ENCODE assay signal across 8 mouse cellular contexts in genomic region chr13:52977757-52978156, GRCm38 (mm10). TPM values are rescaled to one million over a fixed set of nuclear protein-coding genes. Genes with fewer than 3 reads are reported as not detected.
DNase-seq lines count a peak whose midpoint lies in the region; ATAC-seq and TF ChIP-seq lines count a peak whose summit lies in the region.

No protein-coding gene starts in this region.

- H3K36me3 ChIP-seq in liver, embryonic 13.5 days, result no peaks in the 10 kb centered on the region
- H3K36me3 ChIP-seq in stomach, postnatal 0 days (ENCODE audit: control insufficient read depth, insufficient read depth, low read length), result no peaks in the 10 kb centered on the region

- H3K9ac ChIP-seq in liver, embryonic 13.5 days, result no peak overlapping the region
- H3K9ac ChIP-seq in stomach, postnatal 0 days (ENCODE audit: low read length), result peak overlapping the region; percentile 74

- peak overlapping the region; percentile 97 for H3K4me3 ChIP-seq in gastrocnemius, adult 2 months
- H3K4me3 ChIP-seq in liver, embryonic 13.5 days (replicated peaks), result no peak overlapping the region
- H3K4me3 ChIP-seq in stomach, postnatal 0 days (ENCODE audit: low read depth, low read length), result peak overlapping the region; percentile 59; the same call in 1 of the 2 replicates

- intact Hi-C loops in gastrocnemius, adult 2 months (cut with DNase I), result loop anchor here (2.0 to 5.0 kb wide), 2 partner anchors 49 to 95 kb away; partner anchors contain the start of gene Auh

- peaks cover 54% of the 10 kb centered on the region for H3K4me1 ChIP-seq in liver, embryonic 13.5 days (replicated peaks)
- H3K4me1 ChIP-seq in stomach, postnatal 0 days (replicated peaks; ENCODE audit: control insufficient read depth, insufficient read depth), result peaks cover 13% of the 10 kb centered on the region; the same call in 1 of the 2 replicates

- peak overlapping the region; percentile 97 for H3K27ac ChIP-seq in gastrocnemius, adult 2 months
- H3K27ac ChIP-seq in liver, embryonic 13.5 days, result no peak overlapping the region
- H3K27ac ChIP-seq in stomach, postnatal 0 days (replicated peaks), result no peak overlapping the region

- no peak for ATAC-seq in liver, embryonic 13.5 days (ENCODE audit: low read depth)
- ATAC-seq in stomach, postnatal 0 days (ENCODE audit: low FRiP score, low TSS enrichment), result no peak

- H3K27me3 ChIP-seq in liver, embryonic 13.5 days, result peaks cover 68% of the 10 kb centered on the region
- no peaks in the 10 kb centered on the region for H3K27me3 ChIP-seq in stomach, postnatal 0 days (ENCODE audit: control insufficient read depth, insufficient read depth, low read length)

- DNase-seq in gastrocnemius, adult 2 months, result no peak
- DNase-seq in gastrocnemius, postnatal 25 days, result no peak
- peak; percentile 8 for DNase-seq in retina, embryonic 14.5 days (ENCODE audit: low spot score)
- no peak for DNase-seq in retina, postnatal 1 day
- no peak for DNase-seq in liver, embryonic 13.5 days
- DNase-seq in stomach, postnatal 0 days (ENCODE audit: low spot score), result no peak
- no peak for DNase-seq in right cerebral cortex, postnatal 36 days (ENCODE audit: low spot score in 2 of 2)
- no peak for DNase-seq in adrenal gland, postnatal 14 days

- no peaks in the 10 kb centered on the region for H3K9me3 ChIP-seq in liver, embryonic 13.5 days (replicated peaks)
- H3K9me3 ChIP-seq in stomach, postnatal 0 days (ENCODE audit: control insufficient read depth, low read length), result no peaks in the 10 kb centered on the region

- no peak for TF ChIP-seq EP300 in stomach, postnatal 0 days (optimal IDR thresholded peaks at IDR 0.05)

- WGBS in liver, embryonic 13.5 days (ENCODE audit: insufficient replicate concordance), result 38% methylated on average over 4 of the region's 4 CpGs
- 44% methylated on average over 4 of the region's 4 CpGs for WGBS in stomach, postnatal 0 days

- peak overlapping the region; percentile 74; the same call in 1 of the 2 replicates for H3K4me2 ChIP-seq in liver, embryonic 13.5 days
- H3K4me2 ChIP-seq in stomach, postnatal 0 days (replicated peaks; ENCODE audit: low read depth), result peak overlapping the region; percentile 96

- no peak for TF ChIP-seq CTCF in gastrocnemius, adult 2 months (IDR thresholded peaks at IDR 0.05)
- TF ChIP-seq CTCF in stomach, postnatal 0 days (IDR thresholded peaks at IDR 0.05; ENCODE audit: low read depth), result no peak

RNA-seq across cellular contexts. Expression of gene Nfil3, which starts 3.1 kb away (rescaled TPM):
- 100 to 1,000 TPM in 1 of 2 experiments, 10 to 100 TPM in 1; 40.2 to 137 TPM for total RNA-seq in gastrocnemius, adult 2 months (2021)
- 10 to 100 TPM; 21.4 to 53.7 TPM for total RNA-seq in gastrocnemius, postnatal 25 days (2021)
- polyA plus RNA-seq in liver, embryonic 13.5 days (2015; fragmentation: Nextera tagmentation; extraction: Ambion mirVana), result 3.6 and 4.3 TPM in 2 replicates
- polyA plus RNA-seq in stomach, postnatal 0 days (2015; fragmentation: Nextera tagmentation; extraction: Ambion mirVana), result 14.4 and 16.4 TPM in 2 replicates
- 49.1 and 87.9 TPM in 2 replicates for total RNA-seq in adrenal gland, postnatal 14 days (2021)

RNA-seq across cellular contexts. Expression of gene Auh, which starts 48.3 kb away (rescaled TPM):
- 10 to 100 TPM; 74.0 to 94.1 TPM for total RNA-seq in gastrocnemius, adult 2 months (2021)
- 10 to 100 TPM; 62.9 to 64.6 TPM for total RNA-seq in gastrocnemius, postnatal 25 days (2021)
- 28.9 and 34.7 TPM in 2 replicates for polyA plus RNA-seq in liver, embryonic 13.5 days (2015; fragmentation: Nextera tagmentation; extraction: Ambion mirVana)
- polyA plus RNA-seq in stomach, postnatal 0 days (2015; fragmentation: Nextera tagmentation; extraction: Ambion mirVana), result 41.4 and 47.8 TPM in 2 replicates
- 128 and 131 TPM in 2 replicates for total RNA-seq in adrenal gland, postnatal 14 days (2021)
